Mouse (Mus musculus): ENCODE results near the gene Gmip.

DNA sequence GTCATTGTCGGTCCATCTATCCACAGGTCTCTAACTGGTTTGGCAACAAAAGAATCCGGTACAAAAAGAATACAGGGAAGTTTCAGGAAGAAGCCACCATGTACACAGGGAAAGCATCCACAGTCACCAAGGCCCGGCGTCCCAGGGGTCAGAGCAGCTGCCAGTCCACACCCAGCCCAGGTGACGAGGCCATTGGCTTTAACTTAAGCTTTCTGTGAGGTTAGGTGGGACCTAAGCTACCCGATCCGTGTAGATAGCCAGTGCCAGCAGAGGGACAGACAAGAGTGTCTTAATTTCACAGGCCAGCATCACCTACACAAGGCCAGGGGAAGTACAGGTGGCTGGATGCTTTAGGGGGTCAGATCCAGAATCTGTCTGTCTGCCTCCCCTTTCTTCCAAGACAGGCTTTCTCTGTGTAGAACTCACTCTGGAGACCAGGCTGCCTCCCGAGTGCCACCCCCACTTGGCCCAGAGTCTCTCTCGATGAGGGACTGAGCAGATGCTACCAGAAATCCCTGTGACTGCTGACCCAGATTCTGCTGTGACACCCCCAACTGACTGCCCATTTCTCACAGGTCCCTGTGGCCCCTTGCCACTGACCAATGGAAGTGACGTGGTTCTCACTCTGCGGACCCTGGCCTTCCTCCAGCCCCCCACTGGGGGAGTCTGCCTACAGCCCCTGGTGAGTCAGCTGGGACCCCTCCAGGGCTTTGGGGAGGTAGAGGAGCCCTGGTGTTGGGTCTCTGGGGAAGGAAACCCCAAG lies 61.7 kb downstream of the Gmip start:
- no peak for TF ChIP-seq EP300 (optimal IDR thresholded peaks at IDR 0.05)
- TF ChIP-seq CTCF (IDR thresholded peaks at IDR 0.05; ENCODE audit: low read depth), result no peak
